Mouse (Mus musculus) intestine, embryonic 14.5 days (tissue): ENCODE data around the gene Sapcd1. TPM values are rescaled to one million over a fixed set of nuclear protein-coding genes. Genes with fewer than 3 reads are reported as not detected.

ENCODE experiments used
- ATAC-seq: fragments of 200-750 bp; cut with Nextera tagmentation; replicated peaks from 2 replicates; pipeline ENCODE4 v1.8.0; 2017; ENCODE audit warnings: low read depth, moderate number of reproducible peaks, moderate TSS enrichment, moderate library complexity; ENCODE audit not compliant: low FRiP score, low TSS enrichment
- DNase-seq: peaks from one replicate; pipeline ENCODE4 v3.0.0-alpha.2; 2018; ENCODE audit warnings: low spot score
- H3K27ac ChIP-seq: fragments of 300-500 bp; sonication (generic); 2 replicates; pipeline ENCODE4 v1.5.1; 2014; ENCODE audit warnings: low read depth, mild to moderate bottlenecking, control low read depth
- H3K27me3 ChIP-seq: fragments of 300-500 bp; sonication (generic); replicated peaks from 2 replicates; pipeline ENCODE4 v1.6.1; 2014; ENCODE audit warnings: low read length, control low read depth; ENCODE audit not compliant: control insufficient read depth, insufficient read depth
- H3K36me3 ChIP-seq: fragments of 300-500 bp; sonication (generic); 2 replicates; pipeline ENCODE4 v1.6.1; 2014; ENCODE audit warnings: low read length, control low read depth; ENCODE audit not compliant: control insufficient read depth, insufficient read depth
- H3K4me1 ChIP-seq: fragments of 300-500 bp; sonication (generic); replicated peaks from 2 replicates; pipeline ENCODE4 v1.6.1; 2014; ENCODE audit warnings: low read length, control low read depth, mixed read lengths; ENCODE audit not compliant: control insufficient read depth, insufficient read depth
- H3K4me2 ChIP-seq: fragments of 300-500 bp; sonication (generic); 2 replicates; pipeline ENCODE4 v1.6.1; 2014; ENCODE audit warnings: low read length
- H3K4me3 ChIP-seq: fragments of 300-500 bp; sonication (generic); 2 replicates; pipeline ENCODE4 v1.5.1; 2014; ENCODE audit warnings: low read depth, low read length, control low read depth, mixed read lengths
- H3K9ac ChIP-seq: fragments of 300-500 bp; sonication (generic); 2 replicates; pipeline ENCODE4 v1.6.1; 2014; ENCODE audit warnings: mild to moderate bottlenecking, low read length
- H3K9me3 ChIP-seq: fragments of 300-500 bp; sonication (generic); 2 replicates; pipeline ENCODE4 v1.6.1; 2016; ENCODE audit warnings: low read length, control low read depth; ENCODE audit not compliant: control insufficient read depth
- WGBS: fragments of 180-500 bp; shearing (Covaris S2); extraction: QIAGEN DNeasy Blood & Tissue Kit; methylation state at CpG from one replicate; pipeline ENCODE4 v1.1.7; 2014; 5-methylcytosine and 5-hydroxymethylcytosine counted together
- polyA plus RNA-seq: library from polyadenylated mRNA; unstranded; fragments of >200 nt; fragmentation: Nextera tagmentation; extraction: Ambion mirVana; gene quantifications from 2 replicates; pipeline ENCODE4 v1.2.1, GENCODE M21; 2014

The Sapcd1 gene
- polyA plus RNA-seq, 1 experiment from 2014 or later: 20.7 TPM

DNA sequence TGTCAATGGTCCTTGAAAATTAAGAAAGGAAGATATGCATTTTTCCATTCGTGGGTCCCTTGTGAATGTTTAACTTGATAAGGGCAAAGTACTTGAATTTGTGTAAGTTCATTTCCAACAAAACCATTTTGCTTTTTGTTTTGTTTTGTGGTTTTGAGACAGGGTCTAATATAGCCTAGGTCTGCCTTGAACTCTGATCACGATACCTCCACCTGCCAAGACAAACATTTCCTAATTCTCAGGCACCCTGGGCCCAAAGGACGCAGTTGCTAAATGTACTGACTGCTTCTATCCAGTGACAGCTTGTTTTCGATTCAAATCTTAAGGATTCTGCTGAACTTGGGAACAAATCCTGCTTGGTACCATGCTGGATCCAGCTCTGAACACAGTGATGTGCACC is 48.2 kb downstream of the Sapcd1 start:
- H3K4me2 ChIP-seq: no peak overlapping the region
- ATAC-seq: no peak
- WGBS: 91% methylated on average over 4 of the region's 4 CpGs
- no peaks in the 10 kb centered on the region for H3K36me3 ChIP-seq
- H3K9ac ChIP-seq: no peak overlapping the region
- H3K27ac ChIP-seq: no peak overlapping the region
- H3K27me3 ChIP-seq: no peaks in the 10 kb centered on the region
- peaks cover 24% of the 10 kb centered on the region for H3K4me1 ChIP-seq
- H3K4me3 ChIP-seq: no peak overlapping the region
- no peaks in the 10 kb centered on the region for H3K9me3 ChIP-seq
- peak; percentile 38 for DNase-seq

- Histone ChIP-seq H3K36me3 (no peaks in the 10 kb centered on the region), H3K27ac (no peak overlapping the region), H3K4me2 (no peak overlapping the region), H3K9me3 (no peaks in the 10 kb centered on the region), H3K9ac (no peak overlapping the region), H3K4me1 (peaks cover 21% of the 10 kb centered on the region), H3K27me3 (no peaks in the 10 kb centered on the region), H3K4me3 (no peak overlapping the region)
- WGBS: 87% methylated on average over 27 of the region's 27 CpGs
- DNase-seq (no peak), ATAC-seq (no peak)
These were observed 49.6 kb downstream of the Sapcd1 start for GRCm38 (mm10) chr17:34978239-34978638.

GRCm38 (mm10) chr17:34977000-34977399 is 50.8 kb downstream of the Sapcd1 start:
- ATAC-seq: no peak
- H3K4me3 ChIP-seq: no peak overlapping the region
- 95% methylated on average over 20 of the region's 20 CpGs for WGBS

More at GRCm38 (mm10) chr17:34977000-34977399, 50.8 kb downstream of the Sapcd1 start:
- no peak for DNase-seq
- no peak overlapping the region for H3K4me2 ChIP-seq
- no peaks in the 10 kb centered on the region for H3K36me3 ChIP-seq
- peaks cover 12% of the 10 kb centered on the region for H3K4me1 ChIP-seq
- H3K9ac ChIP-seq: no peak overlapping the region
- H3K9me3 ChIP-seq: no peaks in the 10 kb centered on the region
- H3K27me3 ChIP-seq: no peaks in the 10 kb centered on the region; the same call in 1 of the 2 replicates
- no peak overlapping the region for H3K27ac ChIP-seq

Other genes starting within 250 kb of the Sapcd1 start
- gene Cyp21a1, start 223.5 kb downstream of the Sapcd1 start, polyA plus RNA-seq: not detected in 2 replicates
- gene Stk19, start 191.1 kb downstream of the Sapcd1 start, polyA plus RNA-seq: 22.0 and 25.8 TPM in 2 replicates
- gene Dxo, start 191.0 kb downstream of the Sapcd1 start, polyA plus RNA-seq: 58.2 and 63.4 TPM in 2 replicates
- 42.0 and 45.9 TPM in 2 replicates for gene Skiv2l, start 177.8 kb downstream of the Sapcd1 start, polyA plus RNA-seq
- gene Nelfe, start 177.6 kb downstream of the Sapcd1 start, polyA plus RNA-seq: 121 and 123 TPM in 2 replicates
- 19.4 and 24.2 TPM in 2 replicates for gene Cfb, start 165.5 kb downstream of the Sapcd1 start, polyA plus RNA-seq
- 1.4 and 1.6 TPM in 2 replicates for gene Zbtb12, start 148.5 kb downstream of the Sapcd1 start, polyA plus RNA-seq
- gene Gm20547, start 146.0 kb downstream of the Sapcd1 start, polyA plus RNA-seq: not detected in 2 replicates
- gene C2, start 129.8 kb downstream of the Sapcd1 start, polyA plus RNA-seq: 6.8 and 7.5 TPM in 2 replicates
- 73.4 and 75.2 TPM in 2 replicates for gene Ehmt2, start 129.5 kb downstream of the Sapcd1 start, polyA plus RNA-seq
- 25.4 and 28.4 TPM in 2 replicates for gene Slc44a4, start 113.5 kb downstream of the Sapcd1 start, polyA plus RNA-seq
- 40.1 and 42.8 TPM in 2 replicates for gene Neu1, start 96.8 kb downstream of the Sapcd1 start, polyA plus RNA-seq
- gene Hspa1b, start 68.8 kb downstream of the Sapcd1 start, polyA plus RNA-seq: 0.24 and 0.46 TPM in 2 replicates
- gene Gm20481, start 58.1 kb downstream of the Sapcd1 start, polyA plus RNA-seq: not detected in 2 replicates
- 3.5 and 4.5 TPM in 2 replicates for gene Hspa1a, start 55.9 kb downstream of the Sapcd1 start, polyA plus RNA-seq
- 0.53 and 1.2 TPM in 2 replicates for gene Hspa1l, start 55.3 kb downstream of the Sapcd1 start, polyA plus RNA-seq
- 216 and 228 TPM in 2 replicates for gene Lsm2, start 46.2 kb downstream of the Sapcd1 start, polyA plus RNA-seq
- 119 and 133 TPM in 2 replicates for gene Vars, start 27.0 kb downstream of the Sapcd1 start, polyA plus RNA-seq
- 0.19 and 0.26 TPM in 2 replicates for gene Vwa7, start 11.4 kb downstream of the Sapcd1 start, polyA plus RNA-seq
- gene Msh5, start 18.7 kb upstream of the Sapcd1 start, polyA plus RNA-seq: 3.6 and 3.9 TPM in 2 replicates
- 113 and 141 TPM in 2 replicates for gene Clic1, start 21.9 kb upstream of the Sapcd1 start, polyA plus RNA-seq
- gene Ddah2, start 31.0 kb upstream of the Sapcd1 start, polyA plus RNA-seq: 278 and 333 TPM in 2 replicates
- not detected in 2 replicates for gene Ly6g6c, start 37.4 kb upstream of the Sapcd1 start, polyA plus RNA-seq
- 0.55 and 0.81 TPM in 2 replicates for gene Mpig6b, start 38.2 kb upstream of the Sapcd1 start, polyA plus RNA-seq
- gene Ly6g6e, start 48.9 kb upstream of the Sapcd1 start, polyA plus RNA-seq: 1.3 and 2.8 TPM in 2 replicates
- 5.0 and 6.1 TPM in 2 replicates for gene Ly6g6d, start 50.0 kb upstream of the Sapcd1 start, polyA plus RNA-seq
- gene Ly6g6f, start 57.6 kb upstream of the Sapcd1 start, polyA plus RNA-seq: 0.27 TPM in 1 of 2 replicates, not detected in the other
- 86.4 and 91.0 TPM in 2 replicates for gene Abhd16a, start 61.2 kb upstream of the Sapcd1 start, polyA plus RNA-seq
- gene Ly6g5c, start 80.3 kb upstream of the Sapcd1 start, polyA plus RNA-seq: not detected in 2 replicates
- gene Ly6g5b, start 87.4 kb upstream of the Sapcd1 start, polyA plus RNA-seq: 0.64 and 0.75 TPM in 2 replicates
- gene Gpank1, start 93.4 kb upstream of the Sapcd1 start, polyA plus RNA-seq: 19.7 and 24.7 TPM in 2 replicates
- gene Csnk2b, start 94.0 kb upstream of the Sapcd1 start, polyA plus RNA-seq: 275 and 286 TPM in 2 replicates
- 8.4 and 10.8 TPM in 2 replicates for gene D17H6S53E, start 98.4 kb upstream of the Sapcd1 start, polyA plus RNA-seq
- gene Apom, start 104.0 kb upstream of the Sapcd1 start, polyA plus RNA-seq: 0.95 and 1.5 TPM in 2 replicates
- gene Bag6, start 107.2 kb upstream of the Sapcd1 start, polyA plus RNA-seq: 75.5 and 79.5 TPM in 2 replicates
- gene Prrc2a, start 136.9 kb upstream of the Sapcd1 start, polyA plus RNA-seq: 186 and 196 TPM in 2 replicates
- 15.4 and 17.5 TPM in 2 replicates for gene Aif1, start 148.1 kb upstream of the Sapcd1 start, polyA plus RNA-seq
- 16.9 and 19.1 TPM in 2 replicates for gene Lst1, start 160.4 kb upstream of the Sapcd1 start, polyA plus RNA-seq
- 1.1 and 1.5 TPM in 2 replicates for gene Ltb, start 166.4 kb upstream of the Sapcd1 start, polyA plus RNA-seq
- gene Tnf, start 174.0 kb upstream of the Sapcd1 start, polyA plus RNA-seq: 0.12 and 0.28 TPM in 2 replicates
- 0.81 and 0.85 TPM in 2 replicates for gene Lta, start 177.3 kb upstream of the Sapcd1 start, polyA plus RNA-seq
- 0.39 and 0.88 TPM in 2 replicates for gene Gm16181, start 192.8 kb upstream of the Sapcd1 start, polyA plus RNA-seq
- 5.8 and 5.9 TPM in 2 replicates for gene Atp6v1g2, start 205.6 kb upstream of the Sapcd1 start, polyA plus RNA-seq
- gene Nfkbil1, start 207.8 kb upstream of the Sapcd1 start, polyA plus RNA-seq: 3.1 and 4.3 TPM in 2 replicates
- 458 and 500 TPM in 2 replicates for gene Ddx39b, start 213.7 kb upstream of the Sapcd1 start, polyA plus RNA-seq
- 102 and 108 TPM in 2 replicates for gene H2-D1, start 234.7 kb upstream of the Sapcd1 start, polyA plus RNA-seq